Mouse (Mus musculus): Measurements from ENCODE around the gene Tmem223.

DNA sequence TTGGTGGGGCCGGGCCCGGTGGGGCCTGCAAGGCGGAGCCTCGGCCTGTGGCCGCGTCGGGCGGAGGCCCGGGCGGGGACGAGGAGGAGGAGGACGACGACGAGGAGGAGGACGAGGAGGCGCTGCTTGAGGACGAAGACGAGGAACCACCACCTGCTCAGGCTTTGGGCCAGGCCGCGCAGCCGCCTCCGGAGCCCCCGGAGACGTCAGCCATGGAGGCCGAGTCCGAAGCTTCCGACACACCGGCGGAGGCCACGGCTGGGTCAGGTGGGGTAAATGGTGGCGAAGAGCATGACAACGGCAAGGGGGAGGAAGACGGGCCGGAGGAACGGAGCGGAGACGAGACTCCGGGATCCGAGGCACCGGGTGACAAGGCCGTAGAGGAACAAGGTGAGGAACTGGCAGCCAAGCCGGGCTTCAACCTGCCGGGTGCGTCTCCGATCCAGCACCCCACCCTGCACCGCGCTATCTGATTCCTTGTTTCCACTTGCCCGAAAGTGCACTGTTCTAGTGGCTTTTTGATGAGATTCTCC is 49.7 kb downstream of the Tmem223 start:
- TF ChIP-seq CTCF (IDR thresholded peaks at IDR 0.05) (no peak), EP300 (IDR thresholded peaks at IDR 0.05) (no peak)

All from lung, postnatal 0 days (tissue).